8 mouse cellular contexts compared by ENCODE assay signal in the genomic region with DNA sequence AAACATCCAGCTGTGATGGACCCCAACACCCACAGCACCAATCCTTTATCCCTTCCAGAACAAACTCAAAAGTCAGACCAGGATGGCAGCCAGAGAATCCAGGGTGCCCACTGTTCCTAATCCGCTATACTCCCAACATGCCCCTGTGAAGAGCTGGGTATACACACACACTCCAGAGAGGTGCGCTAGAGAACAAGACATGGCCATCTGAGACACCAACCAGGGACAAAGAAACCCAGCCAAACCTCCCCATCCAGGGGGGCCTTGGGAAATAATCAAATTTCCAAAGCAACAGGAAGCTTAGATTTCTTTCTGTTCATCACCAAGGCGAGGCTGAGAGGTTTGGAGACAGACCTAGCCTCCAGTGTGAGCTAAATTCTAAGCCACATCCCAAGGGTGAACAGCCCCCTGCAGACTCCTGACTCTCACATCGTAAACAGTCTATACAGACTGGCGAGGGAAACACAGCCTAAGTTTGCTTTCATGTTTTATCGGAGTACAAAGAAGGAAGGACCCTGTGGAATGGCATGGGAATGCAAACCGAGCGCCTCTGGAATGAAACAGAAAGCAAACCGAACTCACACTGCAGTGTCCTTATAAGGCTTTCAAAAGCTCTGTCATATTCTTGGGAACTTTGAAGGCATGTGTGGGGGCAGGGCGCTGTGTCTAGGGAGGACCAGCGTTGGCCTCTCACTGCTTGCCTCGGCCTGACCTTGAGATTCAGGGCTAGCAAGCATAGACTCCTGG.
DNase-seq lines count a peak whose midpoint lies in the region; ATAC-seq lines count a peak whose summit lies in the region.
"Had no signal": no experiment of that assay in that cellular context is flagged by ENCODE, and none has a peak within 500 bp of the region (broad histone marks: within the 10 kb centered on the region; RNA-seq: fewer than 3 reads in every experiment).

No protein-coding gene starts in this region.

- peak overlapping the region; percentile 57 for H3K4me2 ChIP-seq in heart, embryonic 15.5 days

- 17% methylated on average over 12 of the region's 12 CpGs for WGBS in heart, embryonic 15.5 days

- peak overlapping the region; percentile 69 for H3K27ac ChIP-seq in heart, embryonic 15.5 days
- H3K27ac ChIP-seq: liver, embryonic 14.5 days had no signal

- peak; percentile 62 for ATAC-seq in heart, embryonic 15.5 days (replicated peaks; ENCODE audit: insufficient number of reproducible peaks, insufficient read depth, low FRiP score, low read depth)
- ATAC-seq in activated CD4-positive, CD25-positive, alpha-beta regulatory T cell, adult 4 months = no peak

- peaks cover 15% of the 10 kb centered on the region for H3K4me1 ChIP-seq in heart, embryonic 15.5 days (replicated peaks)

- H3K27me3 ChIP-seq in heart, embryonic 15.5 days = no peaks in the 10 kb centered on the region

- peak overlapping the region; percentile 33 for H3K4me3 ChIP-seq in heart, embryonic 15.5 days

- H3K9ac ChIP-seq in heart, embryonic 15.5 days = peak overlapping the region; percentile 35
- H3K9ac ChIP-seq: liver, embryonic 14.5 days had no signal

- peak; percentile 48 for DNase-seq in NIH3T3 (ENCODE audit: low read depth)
- peak; percentile 63 for DNase-seq in embryo, embryonic 10 days (ENCODE audit: low spot score)
- DNase-seq in kidney, postnatal 36 days = peak; percentile 27 to 55
- peak; percentile 31 for DNase-seq in ovary, postnatal 36 days (ENCODE audit: low spot score)
- DNase-seq in thymus, postnatal 14 days = no peak

- no peaks in the 10 kb centered on the region for H3K36me3 ChIP-seq in heart, embryonic 15.5 days

- H3K9me3 ChIP-seq in heart, embryonic 15.5 days (replicated peaks) = no peaks in the 10 kb centered on the region
